Mouse (Mus musculus) kidney, postnatal 25 days (tissue): ENCODE data around the gene Alox5ap.

Source experiments
- DNase-seq, 2 experiments: peaks; one replicate each; pipeline ENCODE4 v3.0.0; 2021; ENCODE audit warnings: mixed read lengths in 2 of 2

Gene Alox5ap

GRCm38 (mm10) chr5:149319874-149320323 lies 55.3 kb downstream of the Alox5ap start:
- DNase-seq = no peak

- DNase-seq = peak; percentile 84 to 92
These were observed 56.2 kb downstream of the Alox5ap start for GRCm38 (mm10) chr5:149320534-149321482.

- peak; percentile 48 to 69 for DNase-seq
These were observed 57.6 kb downstream of the Alox5ap start for GRCm38 (mm10) chr5:149321909-149322841.

- peak; percentile 90 to 95 for DNase-seq
These were observed 58.5 kb downstream of the Alox5ap start for GRCm38 (mm10) chr5:149322938-149323553.

- DNase-seq = peak in 1 of 2 experiments; percentile 27
These were observed 60.2 kb downstream of the Alox5ap start for GRCm38 (mm10) chr5:149324739-149325138.

GRCm38 (mm10) chr5:149329098-149329887 lies 64.7 kb downstream of the Alox5ap start:
- peak; percentile 58 to 89 for DNase-seq

- DNase-seq = peak; percentile 42 to 63
These were observed 66.0 kb downstream of the Alox5ap start for GRCm38 (mm10) chr5:149330601-149331000.

- DNase-seq = peak; percentile 48 to 53
These were observed 67.0 kb downstream of the Alox5ap start for GRCm38 (mm10) chr5:149331407-149332143.

- no peak for DNase-seq
These were observed 68.2 kb downstream of the Alox5ap start for GRCm38 (mm10) chr5:149332787-149333186.

- peak in 1 of 2 experiments; percentile 17 for DNase-seq
These were observed 69.6 kb downstream of the Alox5ap start for GRCm38 (mm10) chr5:149333941-149334698.

GRCm38 (mm10) chr5:149335009-149335408 lies 70.4 kb downstream of the Alox5ap start:
- DNase-seq = peak in 1 of 2 experiments; percentile 21

- DNase-seq = peak; percentile 82 to 89
These were observed 71.1 kb downstream of the Alox5ap start for GRCm38 (mm10) chr5:149335563-149336238.

- DNase-seq = peak in 1 of 2 experiments; percentile 29
These were observed 72.6 kb downstream of the Alox5ap start for GRCm38 (mm10) chr5:149337148-149337547.
